Mouse (Mus musculus) E14TG2a.4 (cell line): ENCODE measurements at regions not wholly inside any gene's neighbourhood (a gene's known extent, or its start where the extent isn't known, plus 50 kb on each side); places are given as distances from the start of the nearest gene placed in this dataset.

Experiments
- H3K27me3 ChIP-seq: 2 replicates; pipeline ENCODE4 v1.6.1; 2014; ENCODE audit warnings: low read length, control low read depth; ENCODE audit not compliant: insufficient read depth
- H3K36me3 ChIP-seq: 2 replicates; pipeline ENCODE4 v1.6.1; 2014; ENCODE audit warnings: low read length, control low read depth; ENCODE audit not compliant: insufficient read depth
- H3K4me1 ChIP-seq: replicated peaks from 2 replicates; pipeline ENCODE4 v1.6.1; 2014; ENCODE audit warnings: low read depth, low read length, control low read depth
- H3K4me3 ChIP-seq: replicated peaks from 2 replicates; pipeline ENCODE4 v1.5.1; 2014; ENCODE audit warnings: mild to moderate bottlenecking, low read length
- H3K9me3 ChIP-seq: 2 replicates; pipeline ENCODE4 v1.6.1; 2014; ENCODE audit warnings: low read length, control low read depth
- CTCF ChIP-seq: conservative IDR thresholded peaks from 2 replicates; pipeline ENCODE4 v1.5.1; 2014; ENCODE audit warnings: low read length
- NANOG ChIP-seq: IDR thresholded peaks from 2 replicates; pipeline ENCODE4 v1.6.1; 2014; ENCODE audit warnings: borderline replicate concordance, low read length, mixed read lengths
- POU5F1 ChIP-seq: IDR thresholded peaks from 2 replicates; pipeline ENCODE4 v1.6.1; 2014; ENCODE audit warnings: low read length, borderline replicate concordance

- Histone ChIP-seq H3K9me3 (no peaks in the 10 kb centered on the region), H3K4me3 (no peak overlapping the region), H3K4me1 (no peaks in the 10 kb centered on the region), H3K36me3 (no peaks in the 10 kb centered on the region), H3K27me3 (no peaks in the 10 kb centered on the region)
- no peak for TF ChIP-seq NANOG
- no peak for TF ChIP-seq POU5F1
- no peak for TF ChIP-seq CTCF
Observed at GRCm38 (mm10) chr2:172132623-172133332, 89.5 kb upstream of the Cbln4 start.

GRCm38 (mm10) chr2:172140080-172140479 is 96.8 kb upstream of the Cbln4 start:
- TF ChIP-seq POU5F1 (no peak), CTCF (no peak), NANOG (no peak)
- Histone ChIP-seq H3K36me3 (no peaks in the 10 kb centered on the region), H3K9me3 (peaks cover 23% of the 10 kb centered on the region), H3K4me3 (no peak overlapping the region), H3K4me1 (no peaks in the 10 kb centered on the region), H3K27me3 (no peaks in the 10 kb centered on the region)

- Histone ChIP-seq H3K4me1 (no peaks in the 10 kb centered on the region), H3K4me3 (no peak overlapping the region), H3K9me3 (peaks cover 20% of the 10 kb centered on the region), H3K27me3 (peaks cover 3% of the 10 kb centered on the region; the same call in 1 of the 2 replicates), H3K36me3 (no peaks in the 10 kb centered on the region)
- TF ChIP-seq POU5F1 (no peak), CTCF (no peak), NANOG (no peak)
Observed at GRCm38 (mm10) chr2:172143269-172143668, 100.0 kb upstream of the Cbln4 start.

- Histone ChIP-seq H3K4me3 (no peak overlapping the region), H3K27me3 (peaks cover 3% of the 10 kb centered on the region; the same call in 1 of the 2 replicates), H3K36me3 (no peaks in the 10 kb centered on the region), H3K4me1 (no peaks in the 10 kb centered on the region), H3K9me3 (peaks cover 9% of the 10 kb centered on the region)
- no peak for TF ChIP-seq POU5F1
- no peak for TF ChIP-seq NANOG
- no peak for TF ChIP-seq CTCF
Observed at GRCm38 (mm10) chr2:172148736-172149135, 99.6 kb upstream of the Mc3r start.

GRCm38 (mm10) chr2:172149734-172150133 is 98.6 kb upstream of the Mc3r start:
- TF ChIP-seq POU5F1 (no peak), NANOG (no peak), CTCF (no peak)

GRCm38 (mm10) chr2:172150898-172151297 is 97.4 kb upstream of the Mc3r start:
- no peak overlapping the region for H3K4me3 ChIP-seq
- no peaks in the 10 kb centered on the region for H3K36me3 ChIP-seq
- H3K4me1 ChIP-seq = no peaks in the 10 kb centered on the region
- peaks cover 9% of the 10 kb centered on the region for H3K9me3 ChIP-seq
- H3K27me3 ChIP-seq = peaks cover 3% of the 10 kb centered on the region; the same call in 1 of the 2 replicates
- TF ChIP-seq NANOG = no peak
- peak; percentile 65 for TF ChIP-seq CTCF

More at GRCm38 (mm10) chr2:172149734-172150133, 98.6 kb upstream of the Mc3r start:
- H3K4me1 ChIP-seq = no peaks in the 10 kb centered on the region
- H3K4me3 ChIP-seq = no peak overlapping the region
- H3K9me3 ChIP-seq = peaks cover 9% of the 10 kb centered on the region
- no peaks in the 10 kb centered on the region for H3K36me3 ChIP-seq
- H3K27me3 ChIP-seq = peaks cover 3% of the 10 kb centered on the region; the same call in 1 of the 2 replicates

- H3K36me3 ChIP-seq = no peaks in the 10 kb centered on the region
- no peak for TF ChIP-seq NANOG
- no peak for TF ChIP-seq CTCF
- TF ChIP-seq POU5F1 = no peak
- no peaks in the 10 kb centered on the region for H3K4me1 ChIP-seq
- no peaks in the 10 kb centered on the region for H3K27me3 ChIP-seq
- H3K9me3 ChIP-seq = peaks cover 4% of the 10 kb centered on the region; the same call in 1 of the 2 replicates
- no peak overlapping the region for H3K4me3 ChIP-seq
Observed at GRCm38 (mm10) chr2:172159909-172160308, 88.4 kb upstream of the Mc3r start.

GRCm38 (mm10) chr2:172177371-172177770 is 70.9 kb upstream of the Mc3r start:
- H3K27me3 ChIP-seq = no peaks in the 10 kb centered on the region
- no peaks in the 10 kb centered on the region for H3K9me3 ChIP-seq
- H3K4me3 ChIP-seq = no peak overlapping the region
- TF ChIP-seq CTCF = no peak
- no peak for TF ChIP-seq NANOG
- TF ChIP-seq POU5F1 = no peak
- H3K4me1 ChIP-seq = peaks cover 4% of the 10 kb centered on the region; the same call in 1 of the 2 replicates
- H3K36me3 ChIP-seq = no peaks in the 10 kb centered on the region

GRCm38 (mm10) chr2:172179301-172179700 is 69.0 kb upstream of the Mc3r start:
- no peaks in the 10 kb centered on the region for H3K36me3 ChIP-seq
- H3K9me3 ChIP-seq = no peaks in the 10 kb centered on the region
- no peak for TF ChIP-seq NANOG
- TF ChIP-seq POU5F1 = no peak
- no peak for TF ChIP-seq CTCF
- H3K4me3 ChIP-seq = no peak overlapping the region
- peaks cover 4% of the 10 kb centered on the region; the same call in 1 of the 2 replicates for H3K4me1 ChIP-seq
- no peaks in the 10 kb centered on the region for H3K27me3 ChIP-seq
